Mouse (Mus musculus): ENCODE measurements around the gene Mpp3.

- TF ChIP-seq CTCF (IDR thresholded peaks at IDR 0.05; ENCODE audit: extremely low read depth, insufficient read depth, low read length) (no peak), POLR2A (IDR thresholded peaks at IDR 0.05; ENCODE audit: extremely low read depth, insufficient read depth, low read length) (no peak)
Measured at GRCm38 (mm10) chr11:102006688-102007087, 21.6 kb downstream of the Mpp3 start.

Measured in cortical plate, adult 2 months (tissue).